ENCODE assay signal across 10 mouse cellular contexts in genomic region chr8:81865664-81866063, GRCm38 (mm10).
A peak's percentile ranks its signal among the peaks of the same experiment; 100 is the strongest.
DNase-seq lines count a peak whose midpoint lies in the region; ATAC-seq and TF ChIP-seq lines count a peak whose summit lies in the region.
"Had no signal": no experiment of that assay in that cellular context is flagged by ENCODE, and none has a peak within 500 bp of the region (broad histone marks: within the 10 kb centered on the region; RNA-seq: fewer than 3 reads in every experiment).

No protein-coding gene starts in this region.

- no peaks in the 10 kb centered on the region for H3K36me3 ChIP-seq in kidney, postnatal 0 days (ENCODE audit: insufficient read depth, low read length)
- no peaks in the 10 kb centered on the region for H3K36me3 ChIP-seq in kidney, embryonic 16.5 days (ENCODE audit: insufficient read depth, low read length)
- H3K36me3 ChIP-seq in myocyte (ENCODE audit: control insufficient read depth, insufficient read depth): no peaks in the 10 kb centered on the region
- H3K36me3 ChIP-seq in forebrain, embryonic 11.5 days (ENCODE audit: control insufficient read depth, insufficient read depth, low read length): no peaks in the 10 kb centered on the region
- H3K36me3 ChIP-seq: forebrain, embryonic 15.5 days; hindbrain, embryonic 10.5 days; midbrain, embryonic 12.5 days had no signal

- peak; percentile 57 for DNase-seq in kidney, postnatal 0 days (ENCODE audit: low spot score)
- peak; percentile 31 for DNase-seq in heart, adult 8-10 months (ENCODE audit: low spot score)
- DNase-seq in kidney, postnatal 36 days: peak; percentile 7 to 23
- DNase-seq in cerebellum, postnatal 10 days: no peak
- no peak for DNase-seq in forebrain, embryonic 11.5 days (ENCODE audit: low spot score)

- H3K27ac ChIP-seq in kidney, postnatal 0 days: no peak overlapping the region
- no peak overlapping the region for H3K27ac ChIP-seq in kidney, embryonic 16.5 days (ENCODE audit: low read length)
- no peak overlapping the region for H3K27ac ChIP-seq in forebrain, embryonic 11.5 days (ENCODE audit: low read depth, low read length)
- H3K27ac ChIP-seq: forebrain, embryonic 15.5 days; hindbrain, embryonic 10.5 days; midbrain, embryonic 12.5 days had no signal

- no peaks in the 10 kb centered on the region for H3K79me2 ChIP-seq in myocyte (ENCODE audit: control insufficient read depth, insufficient read depth)

- no peak for ATAC-seq in kidney, postnatal 0 days (replicated peaks; ENCODE audit: low FRiP score, low read depth)
- ATAC-seq in kidney, embryonic 16.5 days (ENCODE audit: low FRiP score, low TSS enrichment): no peak
- ATAC-seq in forebrain, embryonic 11.5 days (replicated peaks; ENCODE audit: low FRiP score): no peak
- ATAC-seq: forebrain, embryonic 15.5 days had no signal

- TF ChIP-seq POLR2A in myocyte (IDR thresholded peaks at IDR 0.05; ENCODE audit: insufficient read length, low read depth): no peak

- no peak overlapping the region for H3ac ChIP-seq in myocyte (ENCODE audit: control insufficient read depth, insufficient read length)

- H3K4me1 ChIP-seq in kidney, postnatal 0 days (replicated peaks; ENCODE audit: insufficient read depth, low read length): no peaks in the 10 kb centered on the region
- no peaks in the 10 kb centered on the region for H3K4me1 ChIP-seq in kidney, embryonic 16.5 days (ENCODE audit: insufficient read depth, low read length)
- no peaks in the 10 kb centered on the region for H3K4me1 ChIP-seq in forebrain, embryonic 11.5 days (replicated peaks; ENCODE audit: control insufficient read depth, insufficient read depth, low read length)
- H3K4me1 ChIP-seq: forebrain, embryonic 15.5 days; hindbrain, embryonic 10.5 days; midbrain, embryonic 12.5 days had no signal

- TF ChIP-seq CTCF in kidney, postnatal 0 days (IDR thresholded peaks at IDR 0.05; ENCODE audit: low read depth): no peak

- H3K27me3 ChIP-seq in kidney, postnatal 0 days (ENCODE audit: insufficient read depth, low read length): no peaks in the 10 kb centered on the region
- H3K27me3 ChIP-seq in kidney, embryonic 16.5 days (ENCODE audit: insufficient read depth, low read length): no peaks in the 10 kb centered on the region
- H3K27me3 ChIP-seq in myocyte (ENCODE audit: control insufficient read depth, insufficient read depth, insufficient read length): no peaks in the 10 kb centered on the region
- H3K27me3 ChIP-seq in forebrain, embryonic 11.5 days (ENCODE audit: control insufficient read depth, insufficient read depth, low read length): no peaks in the 10 kb centered on the region
- H3K27me3 ChIP-seq: forebrain, embryonic 15.5 days; midbrain, embryonic 12.5 days had no signal

- 44% methylated on average over 3 of the region's 3 CpGs for WGBS in kidney, postnatal 0 days
- 44% methylated on average over 3 of the region's 3 CpGs for WGBS in kidney, embryonic 16.5 days
- WGBS in forebrain, embryonic 11.5 days: 76% methylated on average over 3 of the region's 3 CpGs

- no peak overlapping the region for H3K4me2 ChIP-seq in kidney, postnatal 0 days (ENCODE audit: low read length)
- H3K4me2 ChIP-seq in kidney, embryonic 16.5 days (replicated peaks; ENCODE audit: low read depth, low read length): no peak overlapping the region
- peak overlapping the region; percentile 57 for H3K4me2 ChIP-seq in myocyte (ENCODE audit: low read depth)
- no peak overlapping the region for H3K4me2 ChIP-seq in forebrain, embryonic 11.5 days (ENCODE audit: low read depth, low read length, severe bottlenecking)
- H3K4me2 ChIP-seq: forebrain, embryonic 15.5 days; midbrain, embryonic 12.5 days had no signal

- no peak overlapping the region for H3K9ac ChIP-seq in kidney, postnatal 0 days (ENCODE audit: low read depth, low read length)
- H3K9ac ChIP-seq in kidney, embryonic 16.5 days (replicated peaks; ENCODE audit: low read length): no peak overlapping the region
- no peak overlapping the region for H3K9ac ChIP-seq in forebrain, embryonic 11.5 days (ENCODE audit: low read length)
- H3K9ac ChIP-seq: forebrain, embryonic 15.5 days; midbrain, embryonic 12.5 days had no signal

- no peaks in the 10 kb centered on the region for H3K9me3 ChIP-seq in kidney, postnatal 0 days (replicated peaks; ENCODE audit: low read length)
- H3K9me3 ChIP-seq in kidney, embryonic 16.5 days (ENCODE audit: low read length): no peaks in the 10 kb centered on the region
- no peaks in the 10 kb centered on the region for H3K9me3 ChIP-seq in forebrain, embryonic 11.5 days (ENCODE audit: control insufficient read depth, low read length)
- H3K9me3 ChIP-seq: forebrain, embryonic 15.5 days; hindbrain, embryonic 10.5 days; midbrain, embryonic 12.5 days had no signal

- no peak overlapping the region for H3K4me3 ChIP-seq in kidney, postnatal 0 days (replicated peaks; ENCODE audit: low read depth, low read length)
- H3K4me3 ChIP-seq in kidney, embryonic 16.5 days (ENCODE audit: low read length): no peak overlapping the region
- no peak overlapping the region for H3K4me3 ChIP-seq in myocyte
- no peak overlapping the region for H3K4me3 ChIP-seq in forebrain, embryonic 11.5 days (ENCODE audit: low read depth, low read length)
- H3K4me3 ChIP-seq: forebrain, embryonic 15.5 days; hindbrain, embryonic 10.5 days; midbrain, embryonic 12.5 days had no signal

TF ChIP-seq in myocyte, 11 proteins besides CTCF, POLR2A, EP300 and RAD21:
- no peak for TF ChIP-seq E2F4 (IDR thresholded peaks at IDR 0.05; ENCODE audit: insufficient read depth)
- no peak for TF ChIP-seq TCF12 (IDR thresholded peaks at IDR 0.05; ENCODE audit: insufficient read depth, poor library complexity, severe bottlenecking)
- TF ChIP-seq POLR2AphosphoS2 (IDR thresholded peaks at IDR 0.05; ENCODE audit: insufficient read length, low read depth): no peak
- no peak for TF ChIP-seq USF1 (IDR thresholded peaks at IDR 0.05; ENCODE audit: low read depth)
- no peak for TF ChIP-seq MAX (IDR thresholded peaks at IDR 0.05; ENCODE audit: low read depth)
- TF ChIP-seq MYOG (IDR thresholded peaks at IDR 0.05; ENCODE audit: control insufficient read depth in 1 of 3, insufficient read depth in 1 of 3, insufficient read length in 2 of 3, low read depth in 2 of 3): no peak
- no peak for TF ChIP-seq CEBPB (IDR thresholded peaks at IDR 0.05; ENCODE audit: insufficient read depth, poor library complexity, severe bottlenecking)
- no peak for TF ChIP-seq SRF (IDR thresholded peaks at IDR 0.05; ENCODE audit: control insufficient read depth, insufficient read length, low read depth)
- TF ChIP-seq MYOD1 (IDR thresholded peaks at IDR 0.05; ENCODE audit: control insufficient read depth in 1 of 3, insufficient read length in 2 of 3, low read depth in 2 of 3): no peak
- no peak for TF ChIP-seq TCF3 (IDR thresholded peaks at IDR 0.05; ENCODE audit: insufficient read length, low read depth)
- TF ChIP-seq REST (IDR thresholded peaks at IDR 0.05; ENCODE audit: insufficient read depth, insufficient read length): no peak

Comparison
In these comparisons a context has a peak if more than half of its experiments do, and no peak if none do; other contexts are left out.
1. DNase-seq: peak in kidney, postnatal 0 days (single experiment), heart, adult 8-10 months (single experiment) and kidney, postnatal 36 days (2 of 2); none in cerebellum, postnatal 10 days (0 of 2) and forebrain, embryonic 11.5 days (single experiment).